Mouse (Mus musculus): Measurements from ENCODE around the gene Gm9958.

The Gm9958 gene

DNA sequence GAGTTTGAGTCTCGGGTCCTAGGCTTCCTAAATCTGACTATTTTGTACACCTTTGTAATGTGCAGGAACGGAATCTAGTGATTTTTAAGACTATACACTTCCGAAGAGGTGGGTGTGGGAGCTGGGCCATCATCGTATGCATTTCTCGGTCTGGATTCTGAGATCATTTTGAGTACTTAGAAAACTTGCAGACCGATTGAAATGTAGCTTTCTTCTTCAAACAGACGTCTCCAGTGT, at the start of gene Gm9958:
Gene Gm9958, plus strand, starts transcription at position 138 of the 237 bp plus-strand sequence.
- DNase-seq, result no peak

DNA sequence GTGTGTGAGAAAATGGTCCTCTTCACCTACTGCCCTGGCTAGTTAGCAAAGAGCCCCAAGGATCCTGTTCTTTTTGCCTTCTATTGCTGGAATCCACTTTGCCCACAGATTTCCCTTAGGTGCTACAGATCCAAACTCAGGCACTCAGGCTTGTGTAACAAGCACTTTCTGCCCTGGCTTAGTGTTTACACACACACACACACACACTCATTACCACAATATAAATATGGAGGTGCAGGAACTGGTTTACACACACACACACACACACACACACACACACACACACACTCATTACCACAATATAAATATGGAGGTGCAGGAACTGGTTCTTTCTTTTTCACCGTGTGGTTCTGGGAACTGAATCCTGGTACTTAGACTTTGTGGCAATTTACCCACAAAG, 35.9 kb upstream of the Gm9958 start:
- no peak for DNase-seq

DNA sequence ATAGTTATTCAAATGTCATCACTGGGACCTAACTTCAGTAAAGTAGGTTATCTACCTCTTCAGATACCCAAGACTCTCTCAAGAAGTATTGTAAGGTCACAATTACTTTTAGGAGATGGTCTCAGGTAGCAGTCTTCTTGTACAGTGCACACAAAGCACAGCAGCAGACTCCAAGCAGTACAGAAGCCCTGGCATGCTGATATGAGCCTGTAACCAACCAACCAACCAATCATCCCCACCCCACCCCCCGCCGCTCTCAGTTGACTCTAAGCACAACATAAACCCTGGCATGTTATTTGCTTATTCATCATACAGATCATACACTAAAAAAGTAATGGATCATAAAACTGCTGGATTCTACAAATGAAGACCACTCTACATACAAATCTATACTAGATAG, 34.5 kb upstream of the Gm9958 start:
- DNase-seq, result no peak

DNA sequence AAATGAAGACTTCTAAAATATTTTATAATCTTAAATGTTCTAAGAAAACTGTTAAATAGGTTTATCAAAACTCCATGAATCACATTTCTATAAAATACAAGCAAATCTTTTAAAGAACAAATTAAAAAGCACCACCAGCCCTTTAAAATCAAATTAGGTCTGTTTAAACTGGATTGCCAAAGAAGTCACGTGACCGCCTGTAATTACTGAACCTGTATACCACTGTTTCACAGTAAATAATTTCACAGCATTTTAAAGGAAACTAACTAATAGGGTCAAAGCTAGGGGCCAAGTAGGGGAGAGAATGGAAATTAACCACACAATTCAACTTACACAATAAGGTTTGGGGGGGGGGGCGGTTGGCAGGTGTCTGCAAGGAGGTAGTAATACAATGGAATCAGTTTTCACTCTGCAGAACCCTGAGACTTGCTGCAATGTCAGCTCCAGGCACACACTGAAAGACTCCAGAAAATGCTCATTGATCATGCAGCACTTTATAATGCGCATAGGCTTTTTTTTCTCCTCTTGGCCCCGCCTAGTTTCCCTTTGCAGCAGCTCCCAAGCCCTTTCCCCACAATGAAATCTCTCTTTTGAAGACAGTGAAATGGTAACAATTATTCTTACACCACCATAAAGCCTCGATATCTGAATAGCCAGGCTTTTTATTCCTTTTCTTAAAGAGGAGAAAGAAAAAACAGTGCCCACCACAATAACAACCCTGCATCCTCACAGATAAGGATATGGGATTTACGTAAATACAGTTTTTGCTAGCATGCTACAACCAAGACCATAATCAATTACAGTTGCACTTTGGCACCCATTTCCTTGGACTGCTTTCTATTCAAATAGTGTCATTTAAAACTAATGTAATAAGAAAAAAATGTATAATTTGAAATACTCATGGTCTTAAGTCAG, 28.6 kb upstream of the Gm9958 start:
- DNase-seq, result no peak

DNA sequence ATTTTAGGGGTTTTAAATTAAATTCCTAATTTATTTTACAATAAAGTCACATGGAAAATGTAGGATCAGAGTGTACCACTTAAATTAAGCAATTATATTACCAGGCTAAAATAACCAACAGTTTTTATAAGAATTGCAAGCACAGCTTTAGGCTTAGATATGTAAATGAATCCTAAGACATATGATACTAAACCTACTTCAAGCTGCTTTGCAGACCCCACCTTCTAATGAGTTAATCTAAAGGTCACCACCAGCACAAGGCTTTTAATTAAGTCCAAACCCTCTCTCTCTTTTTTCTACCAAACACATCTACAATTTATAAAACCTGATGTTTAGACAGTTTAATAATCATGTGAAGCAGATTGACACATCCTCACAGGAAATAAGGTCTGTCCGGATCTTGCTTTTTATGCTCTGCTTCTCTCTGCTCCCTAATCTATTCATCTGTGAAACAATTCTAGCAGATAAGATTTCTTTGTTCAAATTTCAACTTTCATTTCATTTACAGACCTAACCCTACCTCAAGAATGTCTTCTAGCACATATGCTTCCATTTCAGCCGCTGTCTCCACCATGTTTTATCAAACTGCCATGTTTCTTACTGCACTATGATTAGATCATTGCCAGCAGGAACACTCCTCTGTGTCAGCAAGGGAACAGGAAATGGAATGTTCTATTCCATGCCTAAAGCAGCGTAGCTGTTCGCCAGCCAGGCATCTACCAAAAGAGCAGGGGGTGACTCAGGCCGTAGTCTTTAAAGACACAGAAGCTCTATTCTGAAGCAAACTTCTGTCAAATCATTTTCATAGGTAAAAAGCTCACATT, 27.7 kb upstream of the Gm9958 start:
- peak; percentile 60 for DNase-seq

DNA sequence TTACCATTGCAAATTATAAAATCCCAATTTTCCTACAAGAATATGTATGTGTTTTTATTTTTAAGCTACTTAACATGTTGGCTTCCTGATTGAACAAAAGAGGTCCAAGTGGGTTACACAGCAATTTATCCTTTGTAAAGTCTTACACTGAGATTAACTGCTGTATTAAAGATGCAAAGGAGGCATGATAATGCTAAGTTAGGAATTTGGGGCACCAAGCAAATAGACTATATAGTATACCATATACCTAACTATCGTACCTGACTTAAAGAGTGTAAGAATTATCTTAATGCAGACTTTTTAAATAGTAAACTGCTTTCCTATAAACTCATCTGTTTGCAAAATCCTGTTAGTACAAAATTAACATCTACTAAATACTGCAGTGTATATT, 27.1 kb upstream of the Gm9958 start:
- DNase-seq, result no peak

DNA sequence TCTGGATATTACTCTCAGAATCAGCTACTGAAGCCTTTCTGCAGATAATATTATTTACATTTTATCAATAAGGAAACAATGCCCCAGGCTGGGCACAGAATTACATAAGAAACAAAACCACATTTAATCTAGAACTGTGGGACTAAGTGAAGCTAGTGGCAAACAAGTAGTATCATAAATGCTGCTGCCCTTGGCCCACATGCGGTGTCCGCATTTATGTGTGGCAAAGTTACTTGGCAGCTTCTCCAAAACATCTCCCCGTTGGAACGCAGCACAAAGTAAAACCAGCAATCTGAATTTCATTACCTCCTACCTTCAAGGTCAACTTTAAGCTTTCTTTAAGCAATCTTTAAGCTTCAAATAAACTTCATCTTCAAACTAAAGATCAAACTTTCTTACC, 26.2 kb upstream of the Gm9958 start:
- DNase-seq, result no peak

DNA sequence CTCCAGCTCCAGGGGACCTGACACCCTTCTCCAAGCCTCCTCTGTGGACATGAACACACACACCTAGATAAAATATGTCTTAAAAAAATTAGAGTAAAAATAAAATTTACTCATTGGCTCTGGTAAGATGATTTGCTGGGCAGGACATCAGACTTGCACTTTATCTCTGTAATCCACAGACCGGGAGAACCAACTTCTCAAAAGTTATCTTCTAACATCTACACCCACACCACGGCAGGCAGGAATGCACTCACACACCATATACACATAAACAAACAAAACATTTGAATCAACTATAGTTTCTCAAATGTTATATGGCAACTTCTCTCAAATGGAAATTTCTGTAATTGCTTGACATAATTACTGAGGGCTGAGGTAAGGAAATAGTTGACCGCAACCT, 20.1 kb upstream of the Gm9958 start:
- DNase-seq, result no peak

DNA sequence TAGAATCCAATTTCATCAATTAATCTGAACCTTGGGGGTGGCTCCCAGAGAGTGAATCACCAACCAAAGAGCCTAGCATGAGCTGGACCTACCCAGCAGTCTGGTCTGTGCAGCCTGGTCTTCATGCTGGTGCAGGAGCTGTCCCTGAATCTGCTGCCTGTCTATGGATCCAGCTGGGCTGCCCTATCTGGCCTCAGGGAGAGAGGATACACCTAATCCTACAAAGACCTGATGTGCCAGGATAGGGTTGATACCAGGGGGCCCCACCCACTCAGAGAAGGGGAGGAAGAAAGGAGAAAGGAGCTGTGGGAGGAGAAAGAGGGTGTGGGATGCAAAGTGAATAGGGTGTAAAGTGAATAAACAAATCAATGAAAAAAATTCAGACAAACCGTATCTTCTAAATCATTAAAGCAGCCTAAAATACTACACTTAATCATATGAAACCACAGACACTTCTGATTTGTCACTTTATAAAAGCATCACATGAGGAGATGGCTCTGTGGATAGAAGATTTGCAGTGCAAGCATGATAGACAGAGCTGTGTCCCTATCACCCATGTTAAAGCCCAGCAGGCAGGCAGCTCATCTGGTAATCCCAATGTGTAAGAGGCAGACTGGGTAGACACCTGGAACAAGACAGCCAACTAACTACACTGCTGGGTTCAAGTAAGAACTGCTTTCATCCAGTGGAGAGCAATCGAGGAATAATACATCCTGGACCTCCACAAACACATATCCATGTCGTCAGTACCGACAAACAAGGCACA, 13.3 kb upstream of the Gm9958 start:
- no peak for DNase-seq

DNA sequence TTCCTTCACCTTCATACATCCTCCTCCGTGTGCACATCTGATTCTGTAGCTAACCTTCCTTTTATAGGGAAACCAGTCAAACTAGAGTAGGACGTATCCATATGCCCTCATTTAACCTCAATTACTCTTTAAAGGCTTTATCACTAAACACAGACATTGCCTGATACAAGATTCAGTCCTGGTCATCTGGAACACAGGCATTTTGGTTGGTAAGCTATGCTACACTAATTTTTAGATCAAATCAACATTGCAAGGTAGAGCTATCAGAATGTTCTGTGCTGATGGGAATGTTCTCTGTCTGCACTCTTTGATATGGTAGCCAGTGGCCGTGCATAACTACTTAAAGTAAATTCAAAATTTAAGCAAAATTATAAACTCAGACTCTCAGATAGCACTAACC, 11.2 kb upstream of the Gm9958 start:
- DNase-seq, result no peak

DNA sequence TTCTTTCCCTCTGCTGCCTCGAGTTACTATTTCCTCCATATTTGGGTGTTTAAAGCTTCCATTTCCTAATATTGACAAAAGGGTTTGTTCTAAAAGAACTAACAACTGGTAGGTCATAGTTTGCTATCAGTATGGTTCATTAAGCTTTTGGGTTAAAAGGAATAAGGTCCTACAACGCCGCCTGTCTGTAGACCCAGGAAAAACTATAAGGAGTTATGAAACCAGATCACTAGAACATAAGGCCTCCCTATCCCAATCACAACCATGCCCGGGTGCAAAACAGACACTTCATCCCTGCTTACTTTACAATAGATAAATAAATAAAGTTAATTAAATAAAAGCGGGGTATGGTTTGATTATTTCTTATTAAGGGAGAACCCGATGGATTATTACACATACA, 2.5 kb upstream of the Gm9958 start:
- peak; percentile 69 for DNase-seq

DNA sequence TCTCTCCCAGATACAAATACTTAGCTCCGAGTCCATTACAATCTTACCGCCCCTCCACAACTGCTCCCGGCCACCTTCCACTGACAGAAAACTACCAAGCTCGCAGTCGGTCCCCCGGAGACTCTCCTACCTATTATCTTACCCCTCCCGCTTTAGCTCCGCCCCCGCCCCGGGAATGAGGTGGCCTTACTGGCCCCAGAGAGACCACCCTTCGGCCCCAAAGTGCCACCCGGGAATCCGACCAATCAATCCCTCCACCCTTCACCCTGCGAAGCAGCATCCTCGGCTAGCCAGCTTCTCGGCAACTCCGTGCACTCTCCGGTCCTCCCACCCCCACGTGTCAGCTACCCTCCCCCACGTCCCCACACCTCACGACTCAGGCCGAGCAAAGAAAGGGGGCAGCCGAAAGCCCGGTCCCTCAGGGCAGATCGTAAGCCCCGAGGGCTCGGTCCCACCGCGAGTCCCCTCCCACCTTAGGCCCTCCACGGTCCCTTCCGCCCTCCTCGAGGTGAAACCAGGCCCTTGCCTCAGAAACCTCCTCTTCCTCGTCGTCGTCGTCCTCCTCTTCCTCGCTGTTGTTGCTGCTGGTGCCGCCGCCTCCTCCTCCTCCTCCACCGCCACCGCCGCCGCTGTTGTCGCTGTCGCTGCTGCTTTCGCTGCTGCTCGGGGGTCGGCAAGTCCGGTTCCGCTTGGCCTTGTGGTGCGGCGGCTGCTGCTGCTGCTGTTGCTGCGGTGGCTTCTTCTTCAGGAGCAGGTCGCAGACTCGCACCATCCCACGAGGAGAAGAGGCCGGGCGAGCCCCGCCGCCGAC, 1.7 kb upstream of the Gm9958 start:
- DNase-seq, result peak; percentile 56

DNA sequence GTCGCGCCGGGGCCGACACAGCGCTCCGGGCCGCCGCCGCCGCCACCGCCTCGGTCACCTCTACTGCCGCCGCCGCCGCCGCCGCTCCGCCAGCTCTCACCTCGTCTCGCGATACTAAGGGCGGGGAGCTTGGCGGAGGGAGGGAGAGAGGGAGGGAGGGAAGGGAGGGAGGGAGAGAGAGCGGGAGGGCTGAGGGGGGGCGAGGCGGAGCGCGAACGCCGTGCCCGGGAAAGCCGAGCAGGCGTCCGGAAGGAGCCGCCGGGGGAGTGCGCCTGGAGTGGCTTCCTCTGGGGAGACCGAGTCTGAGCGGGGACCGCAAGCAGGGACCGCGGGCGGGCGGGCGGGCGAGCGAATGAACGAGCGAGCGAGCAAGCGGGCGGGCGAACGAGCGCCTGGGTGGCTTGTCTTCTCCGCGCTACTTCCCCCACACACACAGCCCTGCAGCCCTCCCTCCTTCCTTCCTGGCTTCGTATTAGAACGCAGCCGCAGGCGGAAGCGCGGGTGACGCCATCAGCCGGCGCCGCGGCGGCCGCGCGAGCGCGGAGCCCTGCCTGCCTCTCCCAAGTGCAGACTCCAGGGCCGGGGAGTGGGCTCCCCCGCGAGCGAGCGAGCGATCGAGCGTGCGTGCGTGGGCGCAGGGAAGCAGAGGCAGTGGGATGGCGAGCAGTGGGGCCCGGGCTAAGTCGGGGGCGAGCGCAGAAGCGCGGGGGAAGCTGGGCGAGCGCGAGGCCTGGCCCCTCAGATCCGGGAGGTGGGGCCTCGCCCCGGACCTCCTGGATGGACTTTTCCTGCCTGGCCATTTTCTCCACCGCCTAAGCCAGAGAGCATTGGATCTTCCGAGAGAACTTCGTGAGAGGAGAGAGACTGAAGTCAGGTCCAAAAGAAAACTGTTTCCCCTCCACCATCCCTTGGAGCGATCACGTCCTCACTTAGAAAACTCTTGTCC, 610 bp upstream of the Gm9958 start, which contains the start of gene Ankrd17:
Gene Ankrd17, minus strand, starts transcription at position 457 of the 946 bp plus-strand sequence.
- DNase-seq, result peak; percentile 89

DNA sequence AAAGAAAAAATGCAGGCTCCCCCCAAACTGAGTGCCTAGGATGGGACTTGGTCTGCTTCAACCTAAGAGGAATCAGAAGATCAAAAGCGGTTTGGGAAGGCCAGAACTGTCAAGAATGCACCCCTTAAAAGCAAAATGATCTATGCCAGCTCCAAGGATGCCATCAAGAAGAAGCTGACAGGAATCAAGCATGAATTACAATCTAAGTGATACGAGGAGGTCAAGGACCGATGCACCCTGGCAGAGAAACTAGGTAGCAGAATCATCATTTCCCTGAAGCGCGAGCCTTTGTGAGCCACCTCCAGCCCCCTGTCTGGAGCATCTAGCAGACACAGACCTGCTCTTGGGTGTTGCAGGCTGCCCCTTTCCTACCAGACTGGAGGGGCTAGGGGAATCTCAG, 3.4 kb downstream of the Gm9958 start:
- DNase-seq, result no peak

DNA sequence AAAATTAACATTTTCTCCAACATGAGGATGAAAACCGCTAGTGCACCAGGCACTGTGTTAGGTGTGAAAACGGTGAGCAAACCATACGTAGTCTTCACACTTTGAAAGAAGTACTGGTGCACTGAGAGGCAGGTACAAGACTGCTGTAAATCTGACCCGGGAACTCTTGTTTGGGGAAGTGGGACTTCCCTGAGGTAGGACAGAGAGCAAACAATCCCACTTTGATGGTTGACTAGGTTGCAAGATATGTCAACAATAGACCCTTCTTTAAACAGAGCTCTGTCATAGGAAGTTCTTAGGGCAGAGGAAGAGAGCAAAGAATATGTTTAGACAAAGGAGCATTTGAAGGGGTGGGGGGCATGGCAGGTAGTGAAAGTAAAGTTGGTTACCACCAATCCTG, 6.7 kb downstream of the Gm9958 start:
- DNase-seq, result no peak

DNA sequence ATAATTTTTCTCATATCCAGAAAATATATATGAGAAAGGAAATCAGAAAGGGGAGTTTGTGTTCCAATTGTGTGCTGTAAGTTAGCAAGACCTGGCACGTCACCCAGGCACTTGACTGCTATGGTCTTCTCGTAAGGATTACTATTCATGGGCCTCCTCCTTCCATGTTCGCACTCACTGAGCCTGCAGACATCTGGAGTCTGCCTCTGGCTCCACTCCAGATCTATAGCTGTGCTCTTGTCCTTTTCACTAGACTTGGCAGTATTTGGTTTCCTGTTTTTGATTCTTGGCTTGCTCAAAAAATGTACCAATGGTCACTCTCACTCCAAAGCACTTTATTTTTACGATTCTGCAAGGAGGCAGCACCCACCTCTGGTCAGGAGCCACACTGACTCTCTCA, 14.5 kb downstream of the Gm9958 start:
- no peak for DNase-seq

DNA sequence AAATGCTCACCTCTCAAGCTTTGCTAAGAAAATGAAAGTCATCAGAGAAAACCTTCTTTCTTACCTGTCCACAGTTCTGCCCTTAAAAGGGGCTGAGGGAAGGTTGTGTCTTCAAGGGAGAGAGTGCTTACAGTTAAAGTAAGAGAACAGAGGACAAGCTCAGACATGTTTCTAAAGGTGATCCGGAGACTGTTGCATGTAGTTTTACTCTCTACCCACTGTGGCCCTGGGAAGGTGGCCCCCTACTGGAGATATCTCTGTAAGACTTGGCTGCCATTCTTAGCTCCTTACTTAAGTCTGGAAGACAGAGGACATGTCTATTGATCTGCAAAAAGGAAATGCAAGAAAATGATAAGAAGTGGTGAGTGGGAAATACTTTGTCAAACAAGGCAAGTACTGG, 16.1 kb downstream of the Gm9958 start:
- no peak for DNase-seq

DNA sequence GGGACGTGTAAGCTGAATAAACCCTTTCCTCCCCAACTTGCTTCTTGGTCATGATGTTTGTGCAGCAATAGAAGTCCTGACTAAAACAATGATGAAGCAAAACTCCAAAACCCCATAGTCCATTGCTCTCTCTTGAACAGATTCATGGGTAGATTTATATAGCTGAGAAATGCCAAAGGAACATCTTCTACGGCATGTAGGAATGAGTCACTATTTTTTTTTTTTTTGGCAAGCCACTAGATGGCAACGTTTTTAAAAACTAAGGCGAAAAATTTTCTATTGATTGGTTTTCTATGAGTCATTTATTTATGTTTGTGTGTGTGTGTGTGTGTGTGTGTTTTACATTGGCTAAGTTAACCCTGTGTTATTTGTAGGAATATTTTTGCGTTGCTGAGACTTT, 26.8 kb downstream of the Gm9958 start:
- DNase-seq, result no peak

DNA sequence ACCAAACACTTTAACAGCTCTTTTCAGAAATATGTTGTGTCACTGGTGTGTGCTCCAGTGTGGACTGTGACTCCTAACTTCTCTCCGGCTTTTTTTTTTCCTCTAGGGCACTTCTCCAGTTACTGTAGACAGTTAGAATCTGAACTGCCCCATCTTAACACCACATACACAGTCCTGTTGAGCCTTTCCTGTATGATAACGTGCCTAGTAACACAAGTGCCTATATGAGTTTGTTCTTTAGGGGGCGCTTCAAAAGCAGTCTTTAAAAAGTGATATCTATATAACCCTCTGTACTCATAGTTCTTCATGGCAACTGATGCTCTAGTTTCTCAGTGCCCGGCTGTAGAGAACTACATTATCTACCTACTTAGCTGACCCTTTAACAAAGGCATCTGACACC, 27.3 kb downstream of the Gm9958 start:
- no peak for DNase-seq

DNA sequence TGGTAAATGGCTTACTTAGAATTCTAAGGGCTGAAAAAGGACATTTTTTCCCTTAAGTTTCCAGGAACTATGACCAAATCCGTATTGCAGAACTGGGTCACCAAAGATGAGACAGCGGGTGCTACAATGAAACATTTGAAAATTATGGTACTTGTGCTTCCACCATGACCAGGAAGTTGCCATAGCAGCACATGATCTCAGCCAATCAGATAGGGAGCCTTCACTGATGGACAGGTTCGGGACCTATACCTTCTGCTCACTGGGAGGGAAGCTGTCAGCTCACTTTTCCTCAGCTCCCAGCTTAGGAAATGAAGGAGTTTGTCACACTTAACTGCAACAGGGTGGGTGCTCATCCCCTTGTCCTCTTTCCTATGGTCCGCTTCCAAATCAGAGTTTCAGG, 29.8 kb downstream of the Gm9958 start:
- no peak for DNase-seq

DNA sequence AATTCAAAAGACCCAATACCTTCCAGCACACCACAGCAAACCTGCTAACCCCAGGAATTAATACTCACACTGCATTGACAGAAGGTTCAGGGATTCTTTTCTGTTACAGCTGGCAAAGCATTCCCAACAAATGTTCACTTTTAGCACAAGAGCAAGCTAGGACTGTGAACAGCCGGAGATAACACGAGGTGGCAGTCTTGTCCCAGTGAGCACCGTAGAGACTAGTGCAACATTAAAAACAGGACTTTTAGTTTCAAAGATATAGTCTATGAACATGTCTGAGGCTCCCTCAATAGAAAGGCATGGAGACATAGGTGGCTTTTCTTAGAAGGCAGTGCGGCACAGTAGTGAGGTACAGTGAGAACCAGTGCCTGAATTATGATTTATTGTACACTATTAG, 38.2 kb downstream of the Gm9958 start:
- DNase-seq, result peak; percentile 53
